Mouse (Mus musculus) 3134 (cell line): Measurements from ENCODE around the gene Etnppl.

Experiments used
- DNase-seq: peaks from one replicate; pipeline ENCODE4 v3.0.0-alpha.2; 2011; ENCODE audit warnings: low spot score; ENCODE audit not compliant: insufficient read length; ENCODE audit errors: extremely low read depth

The Etnppl gene

GRCm38 (mm10) chr3:130671291-130671690, 54.0 kb downstream of the Etnppl start:
- no peak for DNase-seq

GRCm38 (mm10) chr3:130677671-130678460, 60.6 kb downstream of the Etnppl start:
- no peak for DNase-seq

GRCm38 (mm10) chr3:130681226-130681625, 64.0 kb downstream of the Etnppl start:
- DNase-seq = no peak

DNA sequence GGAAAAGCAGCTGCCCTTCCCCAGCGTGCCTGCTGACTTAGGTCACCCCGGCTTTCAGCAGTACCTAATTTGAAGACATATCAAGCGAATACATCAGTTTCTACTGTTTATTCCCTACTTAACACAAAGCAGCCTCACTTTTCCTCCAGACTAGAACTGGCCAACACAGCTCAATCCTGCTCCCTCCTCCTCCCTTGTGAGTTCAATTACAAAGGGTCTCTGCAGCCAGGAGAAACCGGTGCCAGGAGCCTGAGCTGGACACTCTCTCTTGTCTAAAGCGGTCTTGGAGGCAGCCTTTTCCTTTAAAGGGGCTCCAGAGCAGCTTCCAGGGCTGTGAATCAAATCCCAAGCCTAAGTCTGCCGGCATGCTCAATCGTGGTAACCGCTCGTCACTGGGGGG, 64.9 kb downstream of the Etnppl start:
- DNase-seq = no peak

DNA sequence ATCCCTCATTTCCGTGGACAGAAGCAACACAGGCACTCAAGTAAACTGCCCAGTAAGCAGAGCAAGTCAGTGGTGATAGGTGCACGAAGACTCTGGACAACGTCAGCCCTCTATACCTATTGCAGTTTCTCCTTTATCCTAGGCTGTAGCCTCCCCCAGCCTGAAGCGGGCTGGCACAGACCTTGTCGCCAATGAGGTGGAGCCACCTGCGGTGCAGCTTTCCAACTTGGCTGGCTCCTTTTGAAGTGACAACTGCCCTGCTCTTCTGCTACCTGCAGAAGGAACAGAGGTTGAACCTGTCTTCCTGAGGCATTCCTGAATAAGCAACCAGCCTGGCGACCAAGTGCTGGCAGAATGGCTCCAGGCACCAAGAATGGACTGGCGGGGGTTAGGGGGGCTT, 66.6 kb downstream of the Etnppl start:
- DNase-seq = no peak

GRCm38 (mm10) chr3:130684276-130685013, 67.2 kb downstream of the Etnppl start:
- no peak for DNase-seq

DNA sequence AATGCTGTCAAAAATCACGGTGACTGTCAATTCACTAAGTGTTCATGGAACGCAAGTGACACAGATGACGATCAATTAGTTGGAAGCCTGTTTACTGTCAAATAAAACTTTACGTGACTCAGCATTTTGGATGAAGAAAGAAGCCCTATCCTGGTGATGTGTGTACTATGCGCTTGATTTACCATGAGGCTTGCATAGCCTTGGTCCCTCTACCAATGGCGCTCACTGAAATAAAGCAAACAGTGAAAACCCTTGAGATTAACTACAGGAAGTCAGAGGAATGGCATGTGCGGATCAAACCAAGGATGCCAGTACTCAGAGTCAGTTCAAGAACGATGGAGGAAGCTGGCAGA, 67.7 kb downstream of the Etnppl start:
- no peak for DNase-seq

DNA sequence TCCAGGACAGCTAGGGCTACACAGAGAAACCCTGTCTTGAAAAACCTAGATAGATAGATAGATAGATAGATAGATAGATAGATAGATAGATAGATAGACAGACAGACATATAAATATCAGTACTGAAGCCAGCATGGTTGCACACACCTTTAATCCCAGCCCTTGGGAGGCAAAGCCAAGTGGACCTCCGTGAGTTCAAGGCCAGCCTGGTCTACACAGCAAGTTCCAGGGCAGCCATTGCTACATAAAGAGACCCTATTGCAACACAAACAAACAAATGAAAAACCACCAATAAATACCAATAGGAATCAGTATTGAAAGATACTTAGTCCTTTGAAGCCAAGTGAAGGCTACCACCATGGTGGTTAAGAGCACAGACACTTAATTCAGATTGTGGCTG, 69.8 kb downstream of the Etnppl start:
- no peak for DNase-seq
